Mouse (Mus musculus): ENCODE data around the gene Proz. TPM values are rescaled to one million over a fixed set of nuclear protein-coding genes. Genes with fewer than 3 reads are reported as not detected.

Gene Proz
- polyA plus RNA-seq, 1 experiment = 11.7 TPM

DNA sequence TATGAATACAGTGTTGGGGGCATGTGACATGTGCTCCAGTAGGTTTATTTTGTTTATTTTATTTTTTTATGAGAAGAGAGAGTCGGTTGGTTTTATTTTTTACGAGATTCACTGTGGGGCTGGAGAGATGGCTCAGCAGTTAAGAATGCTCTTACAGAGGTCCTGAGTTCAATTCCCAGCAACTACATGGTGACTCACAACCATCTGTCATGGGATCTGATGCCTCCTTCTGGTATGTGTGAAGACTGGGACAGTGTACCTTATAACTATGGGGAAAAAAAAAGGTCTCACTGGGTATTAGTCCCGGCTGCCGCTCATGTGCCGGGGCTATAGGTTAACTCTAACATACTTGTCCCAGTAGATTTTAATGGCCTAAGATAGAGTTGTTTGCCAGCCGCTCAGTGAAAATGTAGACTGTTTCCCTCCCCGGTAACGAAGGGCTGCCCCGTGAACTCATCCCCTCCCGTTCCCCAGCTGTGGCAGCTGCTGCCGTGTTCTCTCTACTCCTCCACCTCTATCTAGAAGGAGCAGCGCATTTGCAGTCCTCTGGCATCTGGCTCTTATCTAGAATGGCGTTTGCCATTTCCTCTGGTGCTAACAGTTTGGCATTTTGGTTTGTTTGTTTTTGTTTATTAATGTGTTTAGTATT, 47.4 kb downstream of the Proz start:
- Histone ChIP-seq H3K27ac (ENCODE audit: insufficient read depth, low read depth, low read length) (no peak overlapping the region), H3K36me3 (ENCODE audit: control insufficient read depth, insufficient read depth, low read length) (no peaks in the 10 kb centered on the region), H3K4me1 (ENCODE audit: control insufficient read depth, insufficient read depth, low read length) (peaks cover 9% of the 10 kb centered on the region; the same call in 1 of the 2 replicates), H3K4me3 (ENCODE audit: insufficient read depth, low read depth, low read length) (no peak overlapping the region), H3K27me3 (replicated peaks; ENCODE audit: control insufficient read depth, insufficient read depth, low read length) (no peaks in the 10 kb centered on the region)
- no peak for DNase-seq
- 71% methylated on average over 13 of the region's 13 CpGs for WGBS
- TF ChIP-seq POLR2A (IDR thresholded peaks at IDR 0.05; ENCODE audit: low read depth, low read length) (no peak), CTCF (conservative IDR thresholded peaks at IDR 0.05; ENCODE audit: insufficient read depth, insufficient read length, low read depth, low read length) (no peak)

DNA sequence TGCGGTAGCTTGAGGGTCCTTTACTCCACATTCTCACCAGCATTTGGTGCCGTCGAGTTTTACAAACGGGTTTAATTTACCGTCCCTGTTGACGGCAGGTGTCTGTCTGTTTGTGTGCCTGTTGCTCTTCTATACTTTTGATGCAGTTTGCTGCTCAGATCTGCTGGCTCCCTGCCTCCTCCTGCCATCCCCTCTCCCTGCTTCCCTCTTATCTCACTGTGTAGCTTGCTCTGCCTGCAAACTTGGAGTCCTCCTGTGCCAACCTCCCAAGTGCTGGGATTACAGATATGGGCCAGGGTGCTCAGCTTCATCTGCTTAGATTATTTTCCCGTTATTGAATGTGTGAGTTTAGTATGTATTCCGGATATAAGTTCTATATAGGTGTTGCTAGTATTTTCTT, 48.3 kb downstream of the Proz start:
- WGBS = 86% methylated on average over 8 of the region's 8 CpGs

GRCm38 (mm10) chr8:13109416-13109960, 48.8 kb downstream of the Proz start:
- WGBS = 42% methylated on average over 1 of the region's 1 CpGs
- no peaks in the 10 kb centered on the region for H3K27me3 ChIP-seq (replicated peaks; ENCODE audit: control insufficient read depth, insufficient read depth, low read length)
- no peak overlapping the region for H3K4me3 ChIP-seq (ENCODE audit: insufficient read depth, low read depth, low read length)
- peaks cover 4% of the 10 kb centered on the region; the same call in 1 of the 2 replicates for H3K4me1 ChIP-seq (ENCODE audit: control insufficient read depth, insufficient read depth, low read length)
- H3K36me3 ChIP-seq (ENCODE audit: control insufficient read depth, insufficient read depth, low read length) = no peaks in the 10 kb centered on the region
- no peak for DNase-seq
- TF ChIP-seq CTCF (conservative IDR thresholded peaks at IDR 0.05; ENCODE audit: insufficient read depth, insufficient read length, low read depth, low read length) (no peak), POLR2A (IDR thresholded peaks at IDR 0.05; ENCODE audit: low read depth, low read length) (no peak)
- no peak overlapping the region for H3K27ac ChIP-seq (ENCODE audit: insufficient read depth, low read depth, low read length)

More for the DNA sequence above, 48.3 kb downstream of the Proz start:
- no peaks in the 10 kb centered on the region for H3K36me3 ChIP-seq (ENCODE audit: control insufficient read depth, insufficient read depth, low read length)
- no peak overlapping the region for H3K4me3 ChIP-seq (ENCODE audit: insufficient read depth, low read depth, low read length)
- H3K27ac ChIP-seq (ENCODE audit: insufficient read depth, low read depth, low read length) = no peak overlapping the region
- peaks cover 5% of the 10 kb centered on the region; the same call in 1 of the 2 replicates for H3K4me1 ChIP-seq (ENCODE audit: control insufficient read depth, insufficient read depth, low read length)
- no peaks in the 10 kb centered on the region for H3K27me3 ChIP-seq (replicated peaks; ENCODE audit: control insufficient read depth, insufficient read depth, low read length)
- DNase-seq = no peak
- TF ChIP-seq CTCF (conservative IDR thresholded peaks at IDR 0.05; ENCODE audit: insufficient read depth, insufficient read length, low read depth, low read length) = no peak
- no peak for TF ChIP-seq POLR2A (IDR thresholded peaks at IDR 0.05; ENCODE audit: low read depth, low read length)

GRCm38 (mm10) chr8:13111917-13112316, 51.2 kb downstream of the Proz start:
- no peak for TF ChIP-seq CTCF (conservative IDR thresholded peaks at IDR 0.05; ENCODE audit: insufficient read depth, insufficient read length, low read depth, low read length)
- no peak for TF ChIP-seq POLR2A (IDR thresholded peaks at IDR 0.05; ENCODE audit: low read depth, low read length)
- Histone ChIP-seq H3K27ac (ENCODE audit: insufficient read depth, low read depth, low read length) (no peak overlapping the region), H3K4me3 (ENCODE audit: insufficient read depth, low read depth, low read length) (no peak overlapping the region), H3K36me3 (ENCODE audit: control insufficient read depth, insufficient read depth, low read length) (no peaks in the 10 kb centered on the region), H3K4me1 (ENCODE audit: control insufficient read depth, insufficient read depth, low read length) (no peaks in the 10 kb centered on the region), H3K27me3 (replicated peaks; ENCODE audit: control insufficient read depth, insufficient read depth, low read length) (no peaks in the 10 kb centered on the region)
- 82% methylated on average over 11 of the region's 11 CpGs for WGBS
- no peak for DNase-seq

- H3K36me3 ChIP-seq (ENCODE audit: control insufficient read depth, insufficient read depth, low read length) = no peaks in the 10 kb centered on the region
- H3K4me1 ChIP-seq (ENCODE audit: control insufficient read depth, insufficient read depth, low read length) = no peaks in the 10 kb centered on the region
- H3K4me3 ChIP-seq (ENCODE audit: insufficient read depth, low read depth, low read length) = no peak overlapping the region
- no peak overlapping the region for H3K27ac ChIP-seq (ENCODE audit: insufficient read depth, low read depth, low read length)
- H3K27me3 ChIP-seq (replicated peaks; ENCODE audit: control insufficient read depth, insufficient read depth, low read length) = no peaks in the 10 kb centered on the region
- whole genome bisulfite sequencing = 81% methylated on average over 4 of the region's 4 CpGs
- TF ChIP-seq POLR2A (IDR thresholded peaks at IDR 0.05; ENCODE audit: low read depth, low read length) (no peak), CTCF (conservative IDR thresholded peaks at IDR 0.05; ENCODE audit: insufficient read depth, insufficient read length, low read depth, low read length) (no peak)
- no peak for DNase-seq
Measured at GRCm38 (mm10) chr8:13113232-13113631, 52.5 kb downstream of the Proz start.

DNA sequence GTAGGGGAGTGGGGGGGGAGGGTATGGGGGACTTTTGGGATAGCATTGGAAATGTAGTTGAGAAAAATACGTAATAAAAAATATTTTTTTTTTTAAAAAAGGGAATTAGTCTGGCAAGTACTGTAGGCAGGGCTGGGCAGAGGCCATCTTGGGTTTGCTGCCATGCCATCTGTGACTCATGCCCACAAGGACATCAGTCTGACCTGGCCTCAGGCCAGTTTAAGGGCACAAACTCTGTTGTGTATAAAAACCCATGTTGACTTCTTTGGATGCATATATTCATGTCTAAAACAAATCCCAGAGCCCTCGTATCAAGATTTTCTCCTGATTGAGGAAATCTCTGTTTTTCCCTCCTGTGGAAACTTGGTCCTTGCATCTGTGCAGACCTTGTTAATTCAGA, 56.4 kb downstream of the Proz start:
- H3K4me3 ChIP-seq (ENCODE audit: insufficient read depth, low read depth, low read length) = no peak overlapping the region
- no peak overlapping the region for H3K27ac ChIP-seq (ENCODE audit: insufficient read depth, low read depth, low read length)
- WGBS = 93% methylated on average over 2 of the region's 2 CpGs
- H3K4me1 ChIP-seq (ENCODE audit: control insufficient read depth, insufficient read depth, low read length) = no peaks in the 10 kb centered on the region
- no peaks in the 10 kb centered on the region for H3K36me3 ChIP-seq (ENCODE audit: control insufficient read depth, insufficient read depth, low read length)
- no peaks in the 10 kb centered on the region for H3K27me3 ChIP-seq (replicated peaks; ENCODE audit: control insufficient read depth, insufficient read depth, low read length)
- TF ChIP-seq POLR2A (IDR thresholded peaks at IDR 0.05; ENCODE audit: low read depth, low read length) = no peak
- no peak for TF ChIP-seq CTCF (conservative IDR thresholded peaks at IDR 0.05; ENCODE audit: insufficient read depth, insufficient read length, low read depth, low read length)
- no peak for DNase-seq

- Histone ChIP-seq H3K27ac (ENCODE audit: insufficient read depth, low read depth, low read length) (no peak overlapping the region), H3K4me3 (ENCODE audit: insufficient read depth, low read depth, low read length) (no peak overlapping the region), H3K4me1 (ENCODE audit: control insufficient read depth, insufficient read depth, low read length) (no peaks in the 10 kb centered on the region), H3K27me3 (replicated peaks; ENCODE audit: control insufficient read depth, insufficient read depth, low read length) (no peaks in the 10 kb centered on the region), H3K36me3 (ENCODE audit: control insufficient read depth, insufficient read depth, low read length) (no peaks in the 10 kb centered on the region)
- WGBS = 81% methylated on average over 3 of the region's 3 CpGs
- DNase-seq = no peak
- no peak for TF ChIP-seq POLR2A (IDR thresholded peaks at IDR 0.05; ENCODE audit: low read depth, low read length)
- no peak for TF ChIP-seq CTCF (conservative IDR thresholded peaks at IDR 0.05; ENCODE audit: insufficient read depth, insufficient read length, low read depth, low read length)
Measured at GRCm38 (mm10) chr8:13118516-13118915, 57.8 kb downstream of the Proz start.

Measured in kidney, adult 2 months (tissue).